Mouse (Mus musculus) MEL (cell line): Measurements from ENCODE around the gene Ctsj. TPM values are rescaled to one million over a fixed set of nuclear protein-coding genes. Genes with fewer than 3 reads are reported as not detected.
"Not testable (repeated sequence)": the region's sequence is repeated elsewhere in the genome, so short reads cannot be mapped to it uniquely, and the experiment has no call there.

Experiments
- DNase-seq: peaks from one replicate; pipeline ENCODE4 v3.0.0; 2011; ENCODE audit warnings: low read depth, low spot score
- H3K27ac ChIP-seq: 2 replicates; pipeline ENCODE4 v1.5.1; 2012; ENCODE audit warnings: low read depth, mild to moderate bottlenecking, control low read depth, low read length, moderate library complexity; ENCODE audit not compliant: control insufficient read depth
- H3K27me3 ChIP-seq, 2 experiments: fragments of 150-350 bp in 1 of 2; sonication (generic) in 1 of 2; 2 replicates each; pipeline ENCODE4 v1.6.1; 2012; ENCODE audit warnings: low read length in 2 of 2, mild to moderate bottlenecking in 2 of 2, improper control_type of control experiment in 1 of 2, moderate library complexity in 1 of 2; ENCODE audit not compliant: insufficient read depth in 2 of 2, control insufficient read depth in 1 of 2
- H3K36me3 ChIP-seq, 2 experiments: 2 replicates each; pipeline ENCODE4 v1.6.1; 2012 to 2014; ENCODE audit warnings: low read length in 2 of 2, improper control_type of control experiment in 1 of 2, inconsistent platforms in 1 of 2, mild to moderate bottlenecking in 1 of 2; ENCODE audit not compliant: insufficient read depth in 2 of 2, control insufficient read depth in 1 of 2
- H3K4me1 ChIP-seq, 2 experiments: fragments of 150-350 bp in 1 of 2; sonication (generic) in 1 of 2; 2 replicates each; pipeline ENCODE4 v1.6.1; 2012; ENCODE audit warnings: low read length in 2 of 2, improper control_type of control experiment in 1 of 2, mild to moderate bottlenecking in 1 of 2; ENCODE audit not compliant: insufficient read depth in 2 of 2, control insufficient read depth in 1 of 2
- H3K4me3 ChIP-seq, 2 experiments: fragments of 150-350 bp in 1 of 2; sonication (generic) in 1 of 2; 2 replicates each; pipeline ENCODE4 v1.5.1; 2012; ENCODE audit warnings: low read depth in 2 of 2, low read length in 2 of 2, mild to moderate bottlenecking in 2 of 2, moderate library complexity in 2 of 2, control low read depth in 1 of 2, improper control_type of control experiment in 1 of 2; ENCODE audit not compliant: control insufficient read depth in 1 of 2, insufficient read depth in 1 of 2
- H3K79me2 ChIP-seq: 2 replicates; pipeline ENCODE4 v1.6.1; 2012; ENCODE audit warnings: mild to moderate bottlenecking, low read length, moderate library complexity; ENCODE audit not compliant: control insufficient read depth, poor library complexity, insufficient read depth
- H3K9ac ChIP-seq: 2 replicates; pipeline ENCODE4 v1.6.1; 2012; ENCODE audit warnings: low read depth, mild to moderate bottlenecking, control low read depth, low read length, moderate library complexity; ENCODE audit not compliant: control insufficient read depth, poor library complexity, severe bottlenecking
- H3K9me3 ChIP-seq: fragments of 150-350 bp; sonication (generic); replicated peaks from 2 replicates; pipeline ENCODE4 v1.6.1; 2012; ENCODE audit warnings: mild to moderate bottlenecking, low read length, improper control_type of control experiment, moderate library complexity; ENCODE audit not compliant: insufficient read depth
- BHLHE40 ChIP-seq: IDR thresholded peaks from 2 replicates; pipeline ENCODE4 v1.6.1; 2012; ENCODE audit warnings: low read depth, mild to moderate bottlenecking, inconsistent platforms, low read length, improper control_type of control experiment, borderline replicate concordance
- CHD1 ChIP-seq: IDR thresholded peaks from 2 replicates; pipeline ENCODE4 v1.6.1; 2012; ENCODE audit warnings: low read depth, mild to moderate bottlenecking, inconsistent platforms, low read length, improper control_type of control experiment
- CTCF ChIP-seq, 3 experiments: IDR thresholded peaks in 2 of 3; conservative IDR thresholded peaks in 1 of 3; 2 replicates each; pipeline ENCODE4 v1.5.1; 2011 to 2012; ENCODE audit warnings: low read length in 3 of 3, low read depth in 2 of 3, mild to moderate bottlenecking in 2 of 3, improper control_type of control experiment in 1 of 3, inconsistent platforms in 1 of 3, mixed read lengths in 1 of 3, moderate library complexity in 1 of 3; ENCODE audit not compliant: control insufficient read depth in 1 of 3, insufficient read depth in 1 of 3, poor library complexity in 1 of 3, severe bottlenecking in 1 of 3
- ELF1 ChIP-seq: IDR thresholded peaks from 2 replicates; pipeline ENCODE4 v1.6.1; 2014; ENCODE audit warnings: low read depth, mild to moderate bottlenecking, inconsistent platforms, low read length, improper control_type of control experiment, moderate library complexity
- ETS1 ChIP-seq: IDR thresholded peaks from 2 replicates; pipeline ENCODE4 v1.6.1; 2012; ENCODE audit warnings: low read depth, mild to moderate bottlenecking, inconsistent platforms, low read length, improper control_type of control experiment, moderate library complexity
- KAT2A ChIP-seq: conservative IDR thresholded peaks from 2 replicates; pipeline ENCODE4 v1.6.1; 2012; ENCODE audit warnings: low read depth, low read length, improper control_type of control experiment, inconsistent platforms
- MAFK ChIP-seq: IDR thresholded peaks from 2 replicates; pipeline ENCODE4 v1.6.1; 2011; ENCODE audit warnings: low read depth, mild to moderate bottlenecking, low read length, improper control_type of control experiment, borderline replicate concordance
- POLR2AphosphoS5 ChIP-seq: IDR thresholded peaks from 2 replicates; pipeline ENCODE4 v1.6.1; 2012; ENCODE audit warnings: low read depth, borderline replicate concordance, mild to moderate bottlenecking, inconsistent platforms, low read length, moderate library complexity, mixed read lengths
- RAD21 ChIP-seq: IDR thresholded peaks from 2 replicates; pipeline ENCODE4 v1.6.1; 2011; ENCODE audit warnings: mild to moderate bottlenecking, low read depth, low read length, improper control_type of control experiment
- SMC3 ChIP-seq: IDR thresholded peaks from 2 replicates; pipeline ENCODE4 v1.6.1; 2011; ENCODE audit warnings: low read depth, low read length, improper control_type of control experiment
- UBTF ChIP-seq: IDR thresholded peaks from 2 replicates; pipeline ENCODE4 v1.6.1; 2012; ENCODE audit warnings: low read depth, mild to moderate bottlenecking, inconsistent platforms, low read length, improper control_type of control experiment, moderate library complexity, borderline replicate concordance; ENCODE audit not compliant: insufficient read depth
- ZC3H11A ChIP-seq: IDR thresholded peaks from 2 replicates; pipeline ENCODE4 v1.6.1; 2012; ENCODE audit warnings: low read depth, mild to moderate bottlenecking, inconsistent platforms, low read length, improper control_type of control experiment
- polyA plus RNA-seq, 2 experiments: library from polyadenylated mRNA; stranded (reverse) in 1 of 2; unstranded in 1 of 2; fragments of >175 nt in 1 of 2; fragments of >200 nt in 1 of 2; gene quantifications; 2 replicates each; pipeline versions ENCODE4 v1.2.1 to v1.2.4; 2012; ENCODE audit warnings: low replicate concordance in 2 of 2, low read depth in 1 of 2; ENCODE audit not compliant: insufficient read length in 2 of 2, insufficient read depth in 1 of 2, missing spikeins in 1 of 2
- total RNA-seq: library from RNA; depleted of rRNA; stranded (reverse); fragments of 300-350 nt; gene quantifications from 2 replicates; pipeline ENCODE4 v1.2.3, GENCODE M21; 2012

Gene Ctsj
- total and polyA plus RNA-seq, 3 experiments, result 0.18 to 0.46 TPM; not detected in 1

DNA sequence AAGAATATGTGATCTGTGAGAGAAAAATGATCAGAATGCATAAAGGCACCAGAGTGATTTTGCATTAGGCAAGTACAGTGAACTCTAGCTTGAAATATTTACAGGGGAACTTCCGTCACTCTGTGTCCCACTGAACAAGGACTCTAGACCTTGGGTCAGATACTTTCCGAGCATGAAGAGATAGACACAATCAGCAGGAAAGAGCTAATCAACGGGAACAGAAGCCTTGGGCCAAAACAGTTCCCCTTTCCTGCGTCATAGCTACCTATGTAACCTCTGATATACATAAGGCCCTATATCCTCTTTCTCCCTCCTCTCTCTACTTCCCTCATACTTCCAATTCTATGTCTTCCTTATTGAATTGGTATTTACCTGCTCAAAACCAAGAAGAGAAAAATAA is 4.4 kb upstream of the Ctsj start (continued):
- 0 out of 2 replicates have a peak, but pooled peaks have one; percentile 18 for TF ChIP-seq ELF1
- TF ChIP-seq BHLHE40, result no peak
- TF ChIP-seq CHD1, result no peak
- no peak for TF ChIP-seq SMC3
- no peak for TF ChIP-seq RAD21
- peak; percentile 86 for TF ChIP-seq ETS1
- no peak for TF ChIP-seq POLR2AphosphoS5
- no peak for TF ChIP-seq MAFK
- no peak; the same call in 1 of the 2 replicates for TF ChIP-seq KAT2A

GRCm38 (mm10) chr13:60997600-60997999 is 8.2 kb downstream of the Ctsj start:
- peak; percentile 30 for DNase-seq
- no peak overlapping the region for H3K27ac ChIP-seq
- no peaks in the 10 kb centered on the region for H3K4me1 ChIP-seq
- H3K9me3 ChIP-seq, result no peaks in the 10 kb centered on the region
- H3K36me3 ChIP-seq, result no peaks in the 10 kb centered on the region
- H3K79me2 ChIP-seq, result no peaks in the 10 kb centered on the region
- H3K9ac ChIP-seq, result no peak overlapping the region
- no peaks in the 10 kb centered on the region for H3K27me3 ChIP-seq
- H3K4me3 ChIP-seq, result no peak overlapping the region
- TF ChIP-seq CTCF (IDR thresholded peaks at IDR 0.05 in 2 of 3, conservative IDR thresholded peaks at IDR 0.05 in 1 of 3; ENCODE audit: control insufficient read depth in 1 of 3, insufficient read depth in 1 of 3, low read depth in 2 of 3, low read length in 3 of 3, poor library complexity in 1 of 3, severe bottlenecking in 1 of 3) (peak in 2 of 3 experiments; percentile 53 to 75; a peak in 3 of 6 replicates), ZC3H11A (peak; percentile 78), CHD1 (no peak), UBTF (no peak), SMC3 (peak; percentile 96), RAD21 (peak; percentile 79)

DNA sequence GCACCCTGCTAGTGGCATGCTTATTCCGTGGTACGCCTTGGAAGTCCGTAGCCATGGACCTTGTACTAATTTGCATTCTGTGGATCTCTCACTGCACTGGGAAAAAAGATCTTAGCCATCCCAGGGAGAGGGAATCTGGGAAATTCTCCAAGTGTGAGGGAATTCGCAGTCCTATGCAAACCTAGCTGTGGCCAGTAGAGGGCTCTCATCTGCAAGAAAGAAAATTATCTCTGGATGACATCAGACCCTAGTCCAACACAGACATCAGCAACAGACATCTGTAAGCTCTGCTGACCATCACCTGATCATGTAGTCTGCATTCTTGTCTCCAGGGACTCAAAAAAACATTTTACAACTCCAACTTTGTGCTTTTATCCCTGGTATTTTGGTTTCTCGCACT is 18.8 kb downstream of the Ctsj start:
- DNase-seq, H3K4me1 ChIP-seq, H3K36me3 ChIP-seq, H3K79me2 ChIP-seq, H3K27me3 ChIP-seq, H3K4me3 ChIP-seq, H3K9ac ChIP-seq, H3K27ac ChIP-seq, H3K9me3 ChIP-seq: not testable (repeated sequence)
- peak in 2 of 3 experiments; percentile 9 to 13; a peak in 1 of 6 replicates for TF ChIP-seq CTCF (IDR thresholded peaks at IDR 0.05 in 2 of 3, conservative IDR thresholded peaks at IDR 0.05 in 1 of 3; ENCODE audit: control insufficient read depth in 1 of 3, insufficient read depth in 1 of 3, low read depth in 2 of 3, low read length in 3 of 3, poor library complexity in 1 of 3, severe bottlenecking in 1 of 3)
